Mouse (Mus musculus): ENCODE measurements around the gene Rps9. TPM values are rescaled to one million over a fixed set of nuclear protein-coding genes. Genes with fewer than 3 reads are reported as not detected.

Rps9 gene
- 866 and 1,027 TPM in 2 replicates for polyA plus RNA-seq (2012; rRNA removed)

GRCm38 (mm10) chr7:3703879-3704441 is at the start of gene Rps9:
Gene Rps9 (plus strand): TSS chr7:3703993.
- peaks cover 8% of the 10 kb centered on the region for H3K4me1 ChIP-seq (ENCODE audit: control insufficient read depth, insufficient read depth, low read length)
- peak within 1 kb of the TSS; percentile 82 for H3K27ac ChIP-seq (ENCODE audit: insufficient read depth, low read length)
- peak within 1 kb of the TSS; percentile 87 for H3K4me3 ChIP-seq (replicated peaks; ENCODE audit: insufficient read depth, low read depth, low read length)
- peak; percentile 99 for TF ChIP-seq POLR2A (IDR thresholded peaks at IDR 0.05; ENCODE audit: borderline replicate concordance, insufficient read depth, low read length)
- TF ChIP-seq CTCF (IDR thresholded peaks at IDR 0.05; ENCODE audit: borderline replicate concordance, insufficient read depth, low read depth, low read length): 0 out of 2 replicates have a peak, but pooled peaks have one; percentile 27
- peak; percentile 97 to 98 for DNase-seq
- WGBS: under 1% methylated on average over 42 of the region's 42 CpGs
- no peaks in the 10 kb centered on the region for H3K27me3 ChIP-seq (ENCODE audit: control insufficient read depth, insufficient read depth, low read length)

GRCm38 (mm10) chr7:3656966-3657365 is 46.8 kb upstream of the Rps9 start:
- no peak for DNase-seq
- TF ChIP-seq CTCF (IDR thresholded peaks at IDR 0.05; ENCODE audit: borderline replicate concordance, insufficient read depth, low read depth, low read length) (no peak), POLR2A (IDR thresholded peaks at IDR 0.05; ENCODE audit: borderline replicate concordance, insufficient read depth, low read length) (no peak)

GRCm38 (mm10) chr7:3658578-3658977 is 45.2 kb upstream of the Rps9 start:
- no peaks in the 10 kb centered on the region for H3K27me3 ChIP-seq (ENCODE audit: control insufficient read depth, insufficient read depth, low read length)
- 91% methylated on average over 14 of the region's 14 CpGs for WGBS
- H3K4me3 ChIP-seq (replicated peaks; ENCODE audit: insufficient read depth, low read depth, low read length): no peak overlapping the region
- DNase-seq: no peak
- no peaks in the 10 kb centered on the region for H3K4me1 ChIP-seq (ENCODE audit: control insufficient read depth, insufficient read depth, low read length)
- TF ChIP-seq POLR2A (IDR thresholded peaks at IDR 0.05; ENCODE audit: borderline replicate concordance, insufficient read depth, low read length) (no peak), CTCF (IDR thresholded peaks at IDR 0.05; ENCODE audit: borderline replicate concordance, insufficient read depth, low read depth, low read length) (no peak)
- no peak overlapping the region for H3K27ac ChIP-seq (ENCODE audit: insufficient read depth, low read length)

More at GRCm38 (mm10) chr7:3656966-3657365, 46.8 kb upstream of the Rps9 start:
- no peak overlapping the region for H3K4me3 ChIP-seq (replicated peaks; ENCODE audit: insufficient read depth, low read depth, low read length)
- H3K4me1 ChIP-seq (ENCODE audit: control insufficient read depth, insufficient read depth, low read length): no peaks in the 10 kb centered on the region
- H3K27ac ChIP-seq (ENCODE audit: insufficient read depth, low read length): no peak overlapping the region
- WGBS: 87% methylated on average over 4 of the region's 4 CpGs
- H3K27me3 ChIP-seq (ENCODE audit: control insufficient read depth, insufficient read depth, low read length): no peaks in the 10 kb centered on the region

GRCm38 (mm10) chr7:3664524-3665214 is 39.1 kb upstream of the Rps9 start:
- H3K4me3 ChIP-seq (replicated peaks; ENCODE audit: insufficient read depth, low read depth, low read length): peak overlapping the region; percentile 75
- no peaks in the 10 kb centered on the region; the same call in 1 of the 2 replicates for H3K4me1 ChIP-seq (ENCODE audit: control insufficient read depth, insufficient read depth, low read length)
- WGBS: 22% methylated on average over 15 of the region's 15 CpGs
- no peaks in the 10 kb centered on the region for H3K27me3 ChIP-seq (ENCODE audit: control insufficient read depth, insufficient read depth, low read length)
- TF ChIP-seq CTCF (IDR thresholded peaks at IDR 0.05; ENCODE audit: borderline replicate concordance, insufficient read depth, low read depth, low read length) (no peak), POLR2A (IDR thresholded peaks at IDR 0.05; ENCODE audit: borderline replicate concordance, insufficient read depth, low read length) (no peak)
- DNase-seq: no peak
- no peak overlapping the region for H3K27ac ChIP-seq (ENCODE audit: insufficient read depth, low read length)

GRCm38 (mm10) chr7:3665215-3666114 is 38.3 kb upstream of the Rps9 start, which contains the start of gene Leng1:
Gene Leng1 (minus strand): TSS chr7:3665840.
- TF ChIP-seq CTCF (IDR thresholded peaks at IDR 0.05; ENCODE audit: borderline replicate concordance, insufficient read depth, low read depth, low read length): no peak
- TF ChIP-seq POLR2A (IDR thresholded peaks at IDR 0.05; ENCODE audit: borderline replicate concordance, insufficient read depth, low read length): peak; percentile 88; the same call in 1 of the 2 replicates
- H3K27ac ChIP-seq (ENCODE audit: insufficient read depth, low read length): peak within 1 kb of the TSS; percentile 51
- peak within 1 kb of the TSS; percentile 75 for H3K4me3 ChIP-seq (replicated peaks; ENCODE audit: insufficient read depth, low read depth, low read length)
- WGBS: 2% methylated on average over 45 of the region's 45 CpGs
- DNase-seq: peak; percentile 96 to 99
- H3K4me1 ChIP-seq (ENCODE audit: control insufficient read depth, insufficient read depth, low read length): no peaks in the 10 kb centered on the region; the same call in 1 of the 2 replicates
- H3K27me3 ChIP-seq (ENCODE audit: control insufficient read depth, insufficient read depth, low read length): no peaks in the 10 kb centered on the region

GRCm38 (mm10) chr7:3666921-3667391 is 36.8 kb upstream of the Rps9 start:
- H3K4me3 ChIP-seq (replicated peaks; ENCODE audit: insufficient read depth, low read depth, low read length): no peak overlapping the region
- no peak overlapping the region for H3K27ac ChIP-seq (ENCODE audit: insufficient read depth, low read length)
- H3K4me1 ChIP-seq (ENCODE audit: control insufficient read depth, insufficient read depth, low read length): no peaks in the 10 kb centered on the region; the same call in 1 of the 2 replicates
- DNase-seq: no peak
- no peak for TF ChIP-seq CTCF (IDR thresholded peaks at IDR 0.05; ENCODE audit: borderline replicate concordance, insufficient read depth, low read depth, low read length)
- TF ChIP-seq POLR2A (IDR thresholded peaks at IDR 0.05; ENCODE audit: borderline replicate concordance, insufficient read depth, low read length): no peak
- WGBS: 27% methylated on average over 14 of the region's 14 CpGs
- H3K27me3 ChIP-seq (ENCODE audit: control insufficient read depth, insufficient read depth, low read length): no peaks in the 10 kb centered on the region

GRCm38 (mm10) chr7:3674507-3675227 is 29.1 kb upstream of the Rps9 start:
- peak; percentile 77 to 86 for DNase-seq
- no peak for TF ChIP-seq POLR2A (IDR thresholded peaks at IDR 0.05; ENCODE audit: borderline replicate concordance, insufficient read depth, low read length)
- TF ChIP-seq CTCF (IDR thresholded peaks at IDR 0.05; ENCODE audit: borderline replicate concordance, insufficient read depth, low read depth, low read length): peak; percentile 90
- no peak overlapping the region for H3K4me3 ChIP-seq (replicated peaks; ENCODE audit: insufficient read depth, low read depth, low read length)
- H3K27ac ChIP-seq (ENCODE audit: insufficient read depth, low read length): no peak overlapping the region
- no peaks in the 10 kb centered on the region for H3K27me3 ChIP-seq (ENCODE audit: control insufficient read depth, insufficient read depth, low read length)
- 63% methylated on average over 10 of the region's 10 CpGs for WGBS
- no peaks in the 10 kb centered on the region for H3K4me1 ChIP-seq (ENCODE audit: control insufficient read depth, insufficient read depth, low read length)

Data from cerebellum, adult 2 months (tissue).